Mouse (Mus musculus) megakaryocyte, embryonic 14.5 days (primary cell): ENCODE measurements around the gene Gbp6. TPM values are rescaled to one million over a fixed set of nuclear protein-coding genes. Genes with fewer than 3 reads are reported as not detected.
"Not testable (repeated sequence)": the region's sequence is repeated elsewhere in the genome, so short reads cannot be mapped to it uniquely, and the experiment has no call there.

Source experiments
- H3K27me3 ChIP-seq: replicated peaks from 2 replicates; pipeline ENCODE3; 2012; ENCODE audit warnings: inconsistent platforms
- H3K36me3 ChIP-seq: replicated peaks from 2 replicates; pipeline ENCODE3; 2012; ENCODE audit warnings: low read length, inconsistent platforms, mixed read lengths
- H3K4me1 ChIP-seq: 2 replicates; pipeline ENCODE4 v1.6.1; 2012; ENCODE audit warnings: inconsistent platforms
- H3K4me3 ChIP-seq: replicated peaks from 2 replicates; pipeline ENCODE3; 2012; ENCODE audit warnings: moderate library complexity, mild to moderate bottlenecking, inconsistent platforms
- H3K9me3 ChIP-seq: 2 replicates; pipeline ENCODE4 v1.6.1; 2012; ENCODE audit warnings: inconsistent platforms
- FLI1 ChIP-seq: IDR thresholded peaks from 2 replicates; pipeline ENCODE4 v1.6.1; 2012; ENCODE audit warnings: low read length, inconsistent platforms, mixed read lengths
- GATA1 ChIP-seq: IDR thresholded peaks from 3 replicates; pipeline ENCODE4 v1.6.1; 2012; ENCODE audit warnings: mixed read lengths, low read length, inconsistent platforms, borderline replicate concordance
- polyA plus RNA-seq: library from polyadenylated mRNA; stranded (reverse); fragments of >175 nt; gene quantifications from 2 replicates; pipeline ENCODE4 v1.2.3, GENCODE M21; 2012; ENCODE audit warnings: low replicate concordance; ENCODE audit not compliant: insufficient read depth

The Gbp6 gene
- polyA plus RNA-seq, 1 experiment: 0.53 TPM

- no peak for TF ChIP-seq FLI1
- no peak for TF ChIP-seq GATA1
- Histone ChIP-seq H3K9me3 (no peaks in the 10 kb centered on the region), H3K4me1 (peaks cover 18% of the 10 kb centered on the region), H3K27me3 (no peaks in the 10 kb centered on the region), H3K36me3 (no peaks in the 10 kb centered on the region), H3K4me3 (no peak overlapping the region)
These were observed 1.0 kb downstream of the Gbp6 start for GRCm38 (mm10) chr5:105292492-105292891.

- not testable (repeated sequence) for H3K9me3 ChIP-seq, H3K4me3 ChIP-seq, H3K27me3 ChIP-seq, H3K36me3 ChIP-seq
- peaks cover 12% of the 10 kb centered on the region for H3K4me1 ChIP-seq
These were observed 2.6 kb downstream of the Gbp6 start for GRCm38 (mm10) chr5:105290921-105291320.

DNA sequence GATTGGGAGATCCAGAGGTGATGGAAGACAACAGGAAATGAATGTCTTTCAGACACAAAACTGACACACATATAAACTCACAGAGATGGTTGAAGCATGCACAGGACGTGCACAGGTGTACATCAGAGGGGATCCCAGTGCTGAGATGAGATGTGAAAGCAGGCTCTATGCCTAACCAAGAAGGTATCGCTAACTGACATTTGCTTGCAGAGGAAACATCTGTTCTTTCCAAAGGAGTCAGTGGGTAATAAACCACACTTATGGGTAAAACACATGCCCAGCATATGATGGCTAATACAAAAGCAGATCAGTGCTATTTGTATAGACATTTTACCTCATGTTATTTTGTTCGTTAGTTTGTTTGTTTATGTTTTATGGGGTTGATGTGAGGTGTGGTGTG is 32.8 kb downstream of the Gbp6 start:
- H3K36me3 ChIP-seq, H3K9me3 ChIP-seq: not testable (repeated sequence)

GRCm38 (mm10) chr5:105252491-105252890 is 41.0 kb downstream of the Gbp6 start:
- H3K36me3 ChIP-seq: no peaks in the 10 kb centered on the region
- H3K4me1 ChIP-seq: no peaks in the 10 kb centered on the region
- H3K27me3 ChIP-seq: no peaks in the 10 kb centered on the region
- H3K9me3 ChIP-seq: no peaks in the 10 kb centered on the region
- no peak for TF ChIP-seq GATA1
- TF ChIP-seq FLI1: no peak
- no peak overlapping the region for H3K4me3 ChIP-seq

More for the DNA sequence above, 32.8 kb downstream of the Gbp6 start:
- H3K4me1 ChIP-seq: peaks cover 16% of the 10 kb centered on the region
- H3K4me3 ChIP-seq, H3K27me3 ChIP-seq: not testable (repeated sequence)

DNA sequence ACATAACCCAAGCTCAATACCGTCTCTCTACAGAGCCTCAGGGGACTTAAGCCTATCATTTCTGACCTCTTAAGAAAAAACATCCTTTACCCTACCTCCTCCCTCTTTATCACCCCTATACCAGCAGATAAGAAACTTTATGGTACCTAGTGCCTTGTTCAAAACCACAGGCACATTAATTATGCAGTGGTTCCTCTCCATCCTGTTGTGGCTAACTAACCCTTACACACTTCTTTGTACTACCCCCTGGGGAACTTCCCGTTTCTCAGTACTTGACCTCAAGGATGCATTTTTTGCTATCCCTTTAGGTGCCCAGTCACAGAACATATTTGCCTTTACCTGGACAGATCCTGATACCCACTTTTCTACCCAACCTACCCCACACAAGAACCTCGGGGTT is 48.8 kb downstream of the Gbp6 start:
- H3K4me1 ChIP-seq, H3K4me3 ChIP-seq, H3K36me3 ChIP-seq, H3K9me3 ChIP-seq, H3K27me3 ChIP-seq: not testable (repeated sequence)

DNA sequence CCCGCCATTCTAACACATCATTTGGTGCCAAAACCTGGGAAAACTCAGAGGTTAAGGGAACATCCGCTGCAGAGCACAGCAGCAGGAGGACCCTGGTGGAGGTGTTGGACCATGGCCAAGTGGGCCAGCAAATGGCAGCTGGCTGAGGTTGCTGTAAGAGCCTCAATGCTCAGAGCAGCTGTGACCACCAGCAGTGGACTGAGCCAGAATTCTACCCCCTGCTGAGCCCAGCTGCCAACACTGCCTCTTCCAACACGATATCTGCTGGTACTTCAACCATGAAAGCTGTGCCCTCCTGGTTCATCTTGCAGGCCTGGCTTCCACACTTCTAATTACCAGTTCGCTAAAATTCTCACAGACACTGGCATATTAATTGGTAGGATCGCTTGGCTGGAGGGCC is 52.5 kb downstream of the Gbp6 start:
- not testable (repeated sequence) for H3K27me3 ChIP-seq, H3K9me3 ChIP-seq, H3K4me1 ChIP-seq, H3K36me3 ChIP-seq, H3K4me3 ChIP-seq

- not testable (repeated sequence) for H3K9me3 ChIP-seq, H3K4me1 ChIP-seq, H3K36me3 ChIP-seq, H3K4me3 ChIP-seq, H3K27me3 ChIP-seq
These were observed 53.9 kb downstream of the Gbp6 start, which contains the start of gene Gbp10 for GRCm38 (mm10) chr5:105239483-105240047. Gene Gbp10, minus strand, starts transcription at chr5:105239533.

DNA sequence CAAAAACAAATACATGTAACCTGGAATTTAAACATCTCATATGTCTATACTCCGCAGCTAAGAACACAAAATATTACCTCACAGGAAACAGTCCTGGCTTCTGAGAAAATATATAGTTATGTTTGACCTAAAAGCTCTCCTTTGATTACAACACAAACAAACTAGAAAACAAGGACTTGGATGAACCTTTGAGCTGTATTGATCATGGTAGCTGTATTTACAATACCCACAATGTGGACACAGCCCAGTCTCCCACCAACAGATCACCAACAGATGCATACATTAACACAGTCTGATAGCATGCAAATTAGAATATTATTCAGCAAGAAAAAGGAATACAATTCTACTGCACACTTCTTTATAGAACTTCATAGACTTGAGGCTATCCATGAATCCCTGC is 55.1 kb downstream of the Gbp6 start:
- not testable (repeated sequence) for H3K4me1 ChIP-seq, H3K4me3 ChIP-seq, H3K9me3 ChIP-seq, H3K36me3 ChIP-seq, H3K27me3 ChIP-seq

- not testable (repeated sequence) for H3K9me3 ChIP-seq, H3K27me3 ChIP-seq, H3K4me3 ChIP-seq, H3K4me1 ChIP-seq, H3K36me3 ChIP-seq
These were observed 57.5 kb downstream of the Gbp6 start for GRCm38 (mm10) chr5:105236040-105236439.

Other genes with a start within 250 kb of the Gbp6 start
- 3.6 TPM in 1 of 2 replicates, not detected in the other for gene Gbp9, start 154.2 kb downstream of the Gbp6 start, polyA plus RNA-seq
- gene Gbp8, start 154.2 kb downstream of the Gbp6 start, polyA plus RNA-seq: 0.47 TPM in 1 of 2 replicates, not detected in the other
- gene Gbp4, start 154.1 kb downstream of the Gbp6 start, polyA plus RNA-seq: 2.3 TPM in 1 of 2 replicates, not detected in the other
- not detected in 2 replicates for gene Gbp10, start 54.2 kb downstream of the Gbp6 start, polyA plus RNA-seq
- gene Gm43302, start within 50 bp of the Gbp6 start, polyA plus RNA-seq: 0.36 TPM in 1 of 2 replicates, not detected in the other
- gene Lrrc8b, start 122.1 kb upstream of the Gbp6 start, polyA plus RNA-seq: 1.3 and 1.4 TPM in 2 replicates
- gene Lrrc8c, start 225.7 kb upstream of the Gbp6 start, polyA plus RNA-seq: 30.7 and 117 TPM in 2 replicates